Mouse (Mus musculus): Measurements from ENCODE around the gene Ppp1r3d. TPM values are rescaled to one million over a fixed set of nuclear protein-coding genes. Genes with fewer than 3 reads are reported as not detected.
A peak's percentile ranks its signal among the peaks of the same experiment; 100 is the strongest.

Ppp1r3d gene
- 10 to 100 TPM; 10.3 to 11.6 TPM for total RNA-seq (2021)
- long read RNA-seq, experiment 1, transcript Ppp1r3d-201 (1 exons, 3,267 nt) = major isoform, 14 of 15 reads
- long read RNA-seq, experiment 1, partial matches to known transcripts = 0 of 15 reads
- long read RNA-seq, experiment 1, other reads (novel, unspliced or antisense) = 1 of 15 reads
- long read RNA-seq, experiment 2, transcript Ppp1r3d-201 (1 exons, 3,267 nt) = major isoform, 11 of 11 reads
- long read RNA-seq, experiment 2, partial matches to known transcripts = 0 of 11 reads
- long read RNA-seq, experiment 2, other reads (novel, unspliced or antisense) = 0 of 11 reads

GRCm38 (mm10) chr2:178414261-178415149 lies at the start of gene Ppp1r3d, which contains the start of gene Fam217b:
TSS of gene Ppp1r3d (minus strand) at chr2:178414472.
TSS of gene Fam217b (plus strand) at chr2:178414524.
- peak; percentile 64 for DNase-seq

- no peak for DNase-seq
These were observed 46.1 kb upstream of the Ppp1r3d start for GRCm38 (mm10) chr2:178460353-178460752.

GRCm38 (mm10) chr2:178457414-178457813 lies 43.1 kb upstream of the Ppp1r3d start:
- no peak for DNase-seq

GRCm38 (mm10) chr2:178454664-178455516 lies 40.6 kb upstream of the Ppp1r3d start:
- DNase-seq = no peak

GRCm38 (mm10) chr2:178450961-178451360 lies 36.7 kb upstream of the Ppp1r3d start:
- DNase-seq = no peak

GRCm38 (mm10) chr2:178450236-178450635 lies 36.0 kb upstream of the Ppp1r3d start:
- DNase-seq = no peak

GRCm38 (mm10) chr2:178449386-178449785 lies 35.1 kb upstream of the Ppp1r3d start:
- no peak for DNase-seq

GRCm38 (mm10) chr2:178437311-178437710 lies 23.0 kb upstream of the Ppp1r3d start:
- DNase-seq = no peak

GRCm38 (mm10) chr2:178433903-178434302 lies 19.6 kb upstream of the Ppp1r3d start:
- no peak for DNase-seq

- DNase-seq = no peak
These were observed 19.2 kb upstream of the Ppp1r3d start for GRCm38 (mm10) chr2:178433495-178433894.

GRCm38 (mm10) chr2:178430231-178430630 lies 16.0 kb upstream of the Ppp1r3d start, which contains the start of gene Cdh26:
TSS of gene Cdh26 (plus strand) at chr2:178430531.
- no peak for DNase-seq

- no peak for DNase-seq
These were observed 15.2 kb upstream of the Ppp1r3d start for GRCm38 (mm10) chr2:178429426-178429825.

- DNase-seq = no peak
These were observed 14.4 kb upstream of the Ppp1r3d start for GRCm38 (mm10) chr2:178428676-178429075.

GRCm38 (mm10) chr2:178428183-178428582 lies 13.9 kb upstream of the Ppp1r3d start:
- no peak for DNase-seq

GRCm38 (mm10) chr2:178427181-178427580 lies 12.9 kb upstream of the Ppp1r3d start:
- DNase-seq = no peak

- peak; percentile 3 for DNase-seq
These were observed 12.0 kb upstream of the Ppp1r3d start for GRCm38 (mm10) chr2:178426229-178426628.

- DNase-seq = no peak
These were observed 9.0 kb upstream of the Ppp1r3d start for GRCm38 (mm10) chr2:178423223-178423622.

- no peak for DNase-seq
These were observed 7.9 kb upstream of the Ppp1r3d start for GRCm38 (mm10) chr2:178422186-178422585.

GRCm38 (mm10) chr2:178421603-178422002 lies 7.3 kb upstream of the Ppp1r3d start:
- DNase-seq = no peak

GRCm38 (mm10) chr2:178420576-178420975 lies 6.3 kb upstream of the Ppp1r3d start:
- no peak for DNase-seq

- DNase-seq = no peak
These were observed 2.7 kb upstream of the Ppp1r3d start for GRCm38 (mm10) chr2:178416970-178417369.

GRCm38 (mm10) chr2:178416427-178416826 lies 2.2 kb upstream of the Ppp1r3d start:
- DNase-seq = no peak
